Mouse (Mus musculus) cerebellum, adult 2 months (tissue): ENCODE data around the gene Lxn.
A peak's percentile ranks its signal among the peaks of the same experiment; 100 is the strongest.

Experiments used
- CTCF ChIP-seq: fragments of 200-500 bp; IDR thresholded peaks from 2 replicates; pipeline ENCODE4 v1.5.1; 2011; ENCODE audit warnings: low read depth, mild to moderate bottlenecking, control low read depth, low read length, moderate library complexity, borderline replicate concordance; ENCODE audit not compliant: insufficient read depth
- POLR2A ChIP-seq: fragments of 200-500 bp; IDR thresholded peaks from 2 replicates; pipeline ENCODE4 v1.6.1; 2011; ENCODE audit warnings: low read length, control low read depth, borderline replicate concordance; ENCODE audit not compliant: insufficient read depth

GRCm38 (mm10) chr3:67512807-67513206, 49.1 kb upstream of the Lxn start:
- TF ChIP-seq CTCF (peak; percentile 68; the same call in 1 of the 2 replicates), POLR2A (no peak)
